Mouse (Mus musculus) activated CD4-positive, CD25-positive, alpha-beta regulatory T cell, adult 4 months (primary cell): ENCODE results near the gene BC053393. TPM values are rescaled to one million over a fixed set of nuclear protein-coding genes. Genes with fewer than 3 reads are reported as not detected.
"Not testable (repeated sequence)": the region's sequence is repeated elsewhere in the genome, so short reads cannot be mapped to it uniquely, and the experiment has no call there.

ENCODE experiments used
- ATAC-seq: one replicate; pipeline ENCODE4 v1.8.0; 2017
- polyA plus RNA-seq, 2 experiments: library from polyadenylated mRNA; unstranded; fragments of 100-300 nt; shearing (Covaris generic); gene quantifications; one replicate each; pipeline ENCODE4 v1.2.1; 2017

BC053393 gene
- not detected for polyA plus RNA-seq

DNA sequence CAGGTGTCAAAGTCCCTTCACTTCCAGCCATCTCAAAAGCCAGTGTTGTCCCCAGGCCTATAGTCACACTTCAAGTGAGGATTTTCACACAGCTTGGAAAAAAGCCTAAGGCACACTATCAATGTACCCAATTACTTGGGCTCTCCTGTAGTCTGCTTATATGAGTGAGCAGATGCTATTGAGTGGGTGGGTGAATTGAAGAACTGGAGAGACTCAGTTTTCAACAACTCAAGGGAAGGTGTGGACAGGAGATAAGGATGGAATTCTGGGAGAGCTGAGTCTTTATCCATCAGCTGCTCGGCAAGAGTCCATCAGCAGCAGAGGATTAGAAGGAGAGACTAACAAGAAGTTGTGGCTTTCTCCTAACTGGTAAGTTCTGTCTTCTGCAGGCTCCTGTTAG is at the start of gene BC053393:
Gene BC053393 (plus strand): TSS at position 210 of the 400 bp plus-strand sequence.
- ATAC-seq = no peak

- ATAC-seq = no peak
Observed at GRCm38 (mm10) chr11:46522719-46523118, 48.6 kb upstream of the BC053393 start.

GRCm38 (mm10) chr11:46523912-46524311 is 47.4 kb upstream of the BC053393 start, which contains the start of gene Gm12169:
Gene Gm12169 (plus strand): TSS chr11:46524212.
- no peak for ATAC-seq

DNA sequence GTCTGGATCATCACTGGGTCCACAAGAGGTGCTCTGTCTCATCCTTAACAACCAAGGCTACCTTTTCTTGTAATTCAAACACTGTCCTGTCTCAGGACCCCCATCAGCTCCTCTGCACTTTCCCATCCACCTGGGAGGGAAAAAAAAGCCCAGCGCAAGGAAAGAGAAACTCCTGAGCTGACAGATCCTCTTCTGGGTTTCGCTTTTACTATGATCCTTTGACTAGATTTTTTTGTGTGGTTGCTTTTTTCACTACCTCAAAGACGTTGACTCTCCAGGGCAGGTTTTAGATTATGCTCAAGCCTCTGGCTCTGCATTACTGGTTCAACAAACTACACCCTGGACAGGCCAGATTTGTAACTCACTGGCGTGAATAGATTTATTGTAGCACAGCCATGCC is 41.2 kb upstream of the BC053393 start:
- ATAC-seq = no peak

GRCm38 (mm10) chr11:46536978-46537377 is 34.4 kb upstream of the BC053393 start:
- ATAC-seq = no peak

DNA sequence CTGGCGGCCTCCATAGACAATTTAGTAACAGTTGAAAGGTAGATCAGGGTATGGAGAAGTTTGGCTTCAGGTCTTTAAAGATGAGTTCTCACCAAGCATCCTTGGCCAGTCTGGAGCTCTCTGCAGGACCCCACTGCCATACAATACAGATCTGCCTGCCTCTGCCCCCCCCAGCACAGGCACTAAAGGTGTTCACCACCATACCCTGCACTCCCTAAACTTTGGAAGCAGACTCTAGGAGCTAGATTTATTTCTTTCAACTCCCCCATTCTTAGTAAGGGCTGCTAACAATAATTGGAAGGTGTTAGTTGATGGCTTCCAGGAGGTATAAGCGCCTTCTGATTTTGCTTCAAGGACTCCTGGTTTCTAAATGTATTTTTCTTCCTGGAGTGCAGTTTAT is 27.8 kb upstream of the BC053393 start:
- no peak for ATAC-seq

DNA sequence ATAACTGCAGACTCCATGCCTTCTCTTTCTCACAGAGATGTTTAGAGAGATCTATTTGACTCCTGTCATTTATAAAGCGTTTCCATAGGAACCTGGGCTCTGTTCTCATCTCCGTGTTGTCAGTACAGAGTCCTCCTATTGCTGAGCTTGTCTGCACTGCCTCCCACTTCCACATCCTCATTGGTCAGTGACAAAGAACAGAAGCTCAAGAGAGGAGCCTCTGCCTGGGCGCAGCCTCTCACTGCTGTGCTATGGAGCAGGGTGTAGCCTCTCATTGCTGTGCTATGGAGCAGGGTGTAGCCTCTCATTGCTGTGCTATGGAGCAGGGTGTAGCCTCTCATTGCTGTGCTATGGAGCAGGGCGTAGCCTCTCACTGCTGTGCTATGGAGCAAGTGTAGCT is 21.6 kb upstream of the BC053393 start:
- ATAC-seq = no peak

DNA sequence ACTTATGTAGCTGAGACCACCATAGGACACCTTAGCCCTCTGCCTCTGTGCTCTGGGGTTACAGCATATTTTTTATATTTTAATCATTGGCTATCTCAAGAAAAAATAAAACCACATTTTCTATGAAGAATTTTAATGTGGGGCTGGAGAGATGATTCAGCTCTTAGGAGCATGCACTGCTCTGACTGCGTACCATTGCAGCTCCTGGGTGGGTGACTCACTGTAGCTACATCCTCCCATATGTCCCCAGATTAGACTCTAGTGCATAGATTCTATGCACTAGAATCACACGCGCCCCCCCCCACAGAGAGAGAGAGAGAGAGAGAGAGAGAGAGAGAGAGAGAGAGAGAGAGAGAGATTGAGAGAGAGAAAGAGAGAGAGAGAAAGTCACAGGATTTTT is 18.6 kb upstream of the BC053393 start:
- ATAC-seq = no peak

DNA sequence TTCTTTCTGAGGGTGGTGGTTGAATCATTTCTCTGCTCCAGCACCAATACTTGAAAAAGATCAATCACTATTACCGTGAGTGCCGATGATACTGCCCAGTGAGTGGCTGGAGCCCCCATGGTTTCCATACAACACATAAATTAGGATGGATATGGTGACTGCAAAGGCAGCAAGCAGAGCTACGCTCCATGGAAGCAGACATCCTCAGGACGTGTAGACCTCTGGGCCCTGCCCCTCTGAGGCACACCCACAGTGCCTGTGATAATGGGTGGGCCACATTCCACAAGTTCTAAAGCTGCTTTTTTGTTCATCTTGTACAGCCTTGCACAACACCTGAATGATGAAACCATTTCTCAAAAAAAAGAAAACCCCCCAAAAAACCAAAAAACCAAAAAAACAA is 10.2 kb upstream of the BC053393 start:
- ATAC-seq = no peak

- no peak for ATAC-seq
Observed at GRCm38 (mm10) chr11:46564671-46565070, 6.7 kb upstream of the BC053393 start.

GRCm38 (mm10) chr11:46565967-46566366 is 5.4 kb upstream of the BC053393 start:
- peak; percentile 68 for ATAC-seq

DNA sequence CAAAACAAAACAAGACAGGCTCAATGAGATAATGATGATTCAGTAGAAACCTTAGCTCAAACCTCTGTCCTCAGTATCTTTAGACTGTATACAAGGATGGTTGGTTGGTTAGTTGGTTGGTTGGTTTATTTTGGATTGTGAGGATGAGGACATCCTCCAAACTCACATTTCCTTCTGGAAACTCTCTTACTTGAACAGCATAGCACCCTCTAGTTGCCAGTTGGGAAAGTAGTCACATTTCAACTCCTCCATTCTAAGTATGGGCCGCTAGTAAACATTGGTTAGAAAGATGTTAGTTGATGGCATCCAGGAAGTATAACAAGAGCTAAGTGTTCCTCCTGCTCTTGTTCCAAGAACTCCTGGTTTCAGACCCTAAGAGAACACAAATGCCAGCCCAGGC is 2.2 kb upstream of the BC053393 start:
- ATAC-seq = no peak

- peak; percentile 59 for ATAC-seq
Observed at GRCm38 (mm10) chr11:46578771-46579281, 7.5 kb downstream of the BC053393 start.

- ATAC-seq = no peak
Observed at GRCm38 (mm10) chr11:46580428-46580827, 9.1 kb downstream of the BC053393 start.

DNA sequence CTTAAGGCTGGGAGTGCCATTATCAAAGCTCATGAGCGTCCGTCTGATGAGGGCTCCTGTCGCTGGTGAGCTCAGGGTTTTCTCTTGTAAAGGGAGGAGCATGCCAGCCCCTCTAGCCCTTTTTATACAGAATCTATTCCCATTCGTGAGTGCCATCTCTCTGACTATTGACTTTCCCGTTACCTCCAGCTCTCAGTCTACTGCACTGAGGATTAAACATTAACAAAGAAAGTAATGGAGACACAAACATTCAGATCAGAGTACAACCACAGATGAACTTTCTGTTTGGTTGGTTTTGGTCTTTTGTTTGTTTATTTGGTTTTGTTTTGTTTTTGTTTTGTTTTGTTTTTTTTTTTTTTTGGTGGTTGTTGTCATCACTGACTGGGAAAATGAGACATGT is 11.4 kb downstream of the BC053393 start:
- no peak for ATAC-seq

DNA sequence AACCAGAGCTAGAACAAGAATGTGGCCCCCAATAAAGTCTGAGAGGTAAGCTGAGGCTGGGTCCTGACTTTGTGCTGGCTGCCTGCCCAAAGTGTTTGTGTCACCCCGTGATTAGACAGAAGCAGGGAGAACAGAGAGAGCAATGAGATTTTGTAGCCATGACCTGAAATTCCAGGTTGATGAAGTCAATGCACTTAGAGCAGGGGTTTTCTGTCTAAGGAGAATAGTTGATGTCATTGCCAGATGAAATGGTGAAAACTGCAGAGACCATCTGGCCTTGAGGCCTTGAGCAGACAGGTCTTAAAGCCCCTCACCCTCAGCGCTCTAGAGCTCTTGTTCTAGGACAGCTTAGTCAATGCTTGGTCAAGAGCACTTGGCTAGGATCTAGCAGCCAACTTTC is 21.1 kb downstream of the BC053393 start:
- ATAC-seq = no peak

GRCm38 (mm10) chr11:46619929-46620328 is 48.6 kb downstream of the BC053393 start:
- no peak for ATAC-seq

DNA sequence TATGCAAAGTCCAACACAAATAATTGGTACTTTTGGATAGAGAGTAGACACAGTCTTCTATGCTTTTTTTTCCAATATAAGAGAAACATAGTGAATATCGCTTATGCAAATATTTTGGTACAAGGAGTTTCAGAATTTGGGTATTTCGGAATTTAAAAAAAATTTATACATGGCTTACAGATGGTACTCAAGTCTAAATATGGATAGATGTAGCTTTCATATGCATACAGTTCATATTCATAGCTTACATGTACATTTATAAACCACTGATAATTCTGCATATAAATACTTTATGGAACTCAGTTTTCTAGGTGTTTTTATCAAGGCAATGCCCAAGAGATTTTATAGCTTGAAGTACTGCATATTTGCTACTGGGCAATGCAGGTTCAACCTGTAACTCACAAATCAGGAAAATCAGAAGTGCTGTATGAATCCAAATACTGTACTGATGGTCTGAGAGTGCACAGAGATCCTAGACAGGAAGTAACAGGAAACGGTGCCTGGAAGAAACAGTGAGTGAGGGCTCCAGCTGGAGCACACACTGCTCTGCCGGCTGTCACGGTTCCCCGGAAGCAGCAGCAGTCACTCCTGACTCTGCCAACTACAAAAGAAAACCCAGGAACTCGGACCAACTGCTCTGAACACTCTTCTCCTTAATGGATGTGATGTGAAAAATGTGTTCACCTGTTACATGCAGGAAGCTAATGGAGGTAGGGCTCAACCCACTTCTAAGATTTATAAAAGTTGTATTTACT is 49.3 kb downstream of the BC053393 start:
- no peak for ATAC-seq

- no peak for ATAC-seq
Observed at GRCm38 (mm10) chr11:46629211-46629795, 58.0 kb downstream of the BC053393 start, which contains the start of gene Dppa1. Gene Dppa1 (minus strand): TSS chr11:46629261.

DNA sequence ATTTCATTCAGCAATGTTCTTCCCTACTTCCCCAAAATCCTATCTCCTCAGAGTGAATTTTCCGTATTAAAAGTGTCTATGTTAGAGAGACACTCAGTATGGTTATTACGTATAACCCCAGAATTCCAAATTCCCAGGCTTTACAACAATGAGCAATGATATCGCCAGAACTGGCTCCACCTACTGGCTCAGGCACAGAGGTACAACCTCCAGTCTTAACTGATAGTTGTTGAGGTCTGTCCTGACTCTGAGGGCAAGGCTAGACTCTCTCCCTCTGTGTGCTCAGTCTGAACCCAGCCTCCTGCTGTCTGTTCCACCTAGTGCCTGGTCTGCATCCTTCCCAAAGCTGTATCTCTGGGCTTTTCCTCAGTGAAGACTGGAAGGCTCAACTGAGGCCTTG is 60.3 kb downstream of the BC053393 start:
- peak; percentile 46 for ATAC-seq

DNA sequence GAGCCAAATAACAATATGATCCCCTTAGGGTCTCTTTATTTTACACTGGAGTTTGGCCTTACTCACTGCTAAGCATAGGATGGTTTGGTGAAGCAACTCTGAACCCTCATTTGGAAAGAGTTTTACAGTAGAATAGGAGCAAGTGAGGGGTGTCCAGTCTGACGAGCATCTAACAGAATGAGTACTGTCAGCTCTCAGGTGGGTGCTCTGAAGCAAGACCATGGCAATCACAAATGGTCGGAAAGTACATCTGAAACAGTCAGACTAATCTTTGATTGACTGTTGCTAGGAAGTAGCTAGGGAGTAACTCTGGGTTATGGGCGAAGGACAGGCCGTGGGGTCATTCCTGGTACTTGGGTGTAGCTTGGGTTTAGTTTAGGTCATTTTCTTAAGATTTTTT is 64.2 kb downstream of the BC053393 start:
- not testable (repeated sequence) for ATAC-seq

DNA sequence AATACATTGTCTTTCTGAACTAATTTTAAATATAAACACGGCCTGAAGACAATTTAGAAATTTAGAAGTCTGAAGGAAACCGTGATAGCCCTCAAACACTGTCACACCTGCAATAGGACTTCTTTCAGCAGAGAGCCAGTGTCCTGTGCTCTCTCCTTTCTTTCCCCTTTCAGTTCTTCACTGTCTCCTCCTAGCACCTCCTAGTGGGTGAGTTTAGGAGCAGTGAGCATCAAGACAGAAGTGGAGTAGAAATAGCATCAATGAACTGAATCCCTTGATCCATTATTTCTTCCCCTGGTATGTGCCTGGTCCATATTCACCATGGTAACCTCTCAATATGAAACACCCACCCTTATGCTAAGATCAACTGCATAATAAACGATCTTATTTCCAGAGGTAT is 65.2 kb downstream of the BC053393 start:
- ATAC-seq = no peak
